Mouse (Mus musculus) heart, postnatal 0 days (tissue): ENCODE results near the gene Krt14.

ENCODE experiments used
- CTCF ChIP-seq: IDR thresholded peaks from 2 replicates; pipeline ENCODE4 v1.5.1; 2016; ENCODE audit warnings: antibody characterized with exemption, control low read depth, low read depth
- EP300 ChIP-seq: IDR thresholded peaks from 2 replicates; pipeline ENCODE4 v1.6.1; 2016; ENCODE audit warnings: antibody characterized with exemption, low read depth

GRCm38 (mm10) chr11:100186736-100187135 is 20.6 kb downstream of the Krt14 start:
- TF ChIP-seq CTCF (no peak), EP300 (no peak)
